Mouse (Mus musculus) right cerebral cortex, adult 18-20 months (tissue): ENCODE data around the gene Ggta1.

ENCODE experiments used
- DNase-seq: peaks from one replicate; pipeline ENCODE4 v3.0.0; 2022; ENCODE audit warnings: mixed read lengths

Gene Ggta1

GRCm38 (mm10) chr2:35398184-35398828, 64.7 kb downstream of the Ggta1 start:
- DNase-seq = no peak

- peak; percentile 69 for DNase-seq
Observed at GRCm38 (mm10) chr2:35397590-35398173, 65.3 kb downstream of the Ggta1 start.

GRCm38 (mm10) chr2:35397096-35397495, 65.9 kb downstream of the Ggta1 start, which contains the start of gene 4930402F06Rik:
Gene 4930402F06Rik (minus strand): TSS chr2:35397175.
- DNase-seq = peak; percentile 30

GRCm38 (mm10) chr2:35385441-35385871, 77.6 kb downstream of the Ggta1 start:
- no peak for DNase-seq

GRCm38 (mm10) chr2:35379306-35379705, 83.7 kb downstream of the Ggta1 start:
- DNase-seq = no peak

GRCm38 (mm10) chr2:35377600-35377999, 85.4 kb downstream of the Ggta1 start:
- DNase-seq = no peak

GRCm38 (mm10) chr2:35373003-35373402, 90.0 kb downstream of the Ggta1 start:
- no peak for DNase-seq

- no peak for DNase-seq
Observed at GRCm38 (mm10) chr2:35370686-35371085, 92.3 kb downstream of the Ggta1 start.

GRCm38 (mm10) chr2:35367629-35368028, 95.4 kb downstream of the Ggta1 start, which contains the start of gene 4930568D16Rik:
Gene 4930568D16Rik (minus strand): TSS chr2:35367729.
- no peak for DNase-seq
